Comparison of ENCODE assay signal across 28 mouse cellular contexts in genomic region chr1:36804259-36804658, GRCm38 (mm10). TPM values are rescaled to one million over a fixed set of nuclear protein-coding genes. Genes with fewer than 3 reads are reported as not detected.
A peak's percentile ranks its signal among the peaks of the same experiment; 100 is the strongest.
DNase-seq lines count a peak whose midpoint lies in the region; ATAC-seq and TF ChIP-seq lines count a peak whose summit lies in the region.
"Had no signal": no experiment of that assay in that cellular context is flagged by ENCODE, and none has a peak within 500 bp of the region (broad histone marks: within the 10 kb centered on the region; RNA-seq: fewer than 3 reads in every experiment).

No protein-coding gene starts in this region.

- no peak for DNase-seq in embryonic facial prominence, embryonic 14.5 days (ENCODE audit: low spot score)
- DNase-seq in embryonic facial prominence, embryonic 10.5 days (ENCODE audit: low spot score), result no peak
- peak; percentile 39 for DNase-seq in ES-E14 (ENCODE audit: low read depth, low spot score)
- no peak for DNase-seq in gastrocnemius, postnatal 14 days
- no peak for DNase-seq in forebrain, embryonic 14.5 days (ENCODE audit: low spot score)
- DNase-seq in left cerebral cortex, adult 18-20 months (ENCODE audit: low spot score in 2 of 2), result no peak
- DNase-seq: adrenal gland, adult 8-10 months; adrenal gland, postnatal 25 days; cerebellum, adult 11-12 months; cerebellum, adult 8-10 months; cerebellum, postnatal 10 days; cerebellum, postnatal 36 days; embryo, embryonic 11 days; heart, adult 18-20 months; heart, postnatal 14 days; heart, postnatal 4 days; kidney, adult 2 months had no signal

- TF ChIP-seq CTCF in E14TG2a.4 (conservative IDR thresholded peaks at IDR 0.05; ENCODE audit: low read length), result no peak

- H3K9ac ChIP-seq in embryonic facial prominence, embryonic 14.5 days (ENCODE audit: low read depth, low read length), result no peak overlapping the region
- H3K9ac ChIP-seq in ES-E14 (ENCODE audit: insufficient read depth, low read depth, low read length, poor library complexity, severe bottlenecking), result no peak overlapping the region; the same call in 1 of the 2 replicates
- H3K9ac ChIP-seq in intestine, embryonic 15.5 days, result no peak overlapping the region
- no peak overlapping the region for H3K9ac ChIP-seq in forebrain, embryonic 14.5 days (ENCODE audit: low read length)
- H3K9ac ChIP-seq: embryonic facial prominence, embryonic 15.5 days; forebrain, embryonic 15.5 days; heart, embryonic 13.5 days; hindbrain, embryonic 14.5 days had no signal

- peaks cover 94% of the 10 kb centered on the region for H3K36me3 ChIP-seq in embryonic facial prominence, embryonic 14.5 days (ENCODE audit: control insufficient read depth, insufficient read depth, low read length)
- H3K36me3 ChIP-seq in embryonic facial prominence, embryonic 10.5 days (replicated peaks), result peaks cover 94% of the 10 kb centered on the region
- H3K36me3 ChIP-seq in E14TG2a.4 (ENCODE audit: insufficient read depth, low read length) (peaks cover 95% of the 10 kb centered on the region), ES-E14 (ENCODE audit: control insufficient read depth, insufficient read depth, low read length, poor library complexity, severe bottlenecking) (peaks cover 75% of the 10 kb centered on the region)
- peaks cover 44% of the 10 kb centered on the region for H3K36me3 ChIP-seq in intestine, embryonic 15.5 days
- H3K36me3 ChIP-seq in forebrain, embryonic 14.5 days (ENCODE audit: control insufficient read depth, insufficient read depth, low read length), result peaks cover 88% of the 10 kb centered on the region

- in situ Hi-C loops in ES-E14 (cut with MboI; ENCODE audit: low sequenced_read_pairs in 2 of 2, unreplicated experiment in 2 of 2), result no loop called here

- no peak; the same call in 1 of the 2 replicates for ATAC-seq in embryonic facial prominence, embryonic 14.5 days (ENCODE audit: low read depth)
- ATAC-seq in intestine, embryonic 15.5 days, result peak; percentile 45; the same call in 1 of the 2 replicates
- ATAC-seq in forebrain, embryonic 14.5 days, result no peak
- ATAC-seq: activated CD4-positive, CD25-positive, alpha-beta regulatory T cell, adult 4 months; forebrain, embryonic 15.5 days; hindbrain, postnatal 0 days; inflammation-experienced regulatory T-cells, adult 6 months; Patski had no signal

- H3K27me3 ChIP-seq in embryonic facial prominence, embryonic 14.5 days (replicated peaks; ENCODE audit: control insufficient read depth, insufficient read depth, low read length), result no peaks in the 10 kb centered on the region
- H3K27me3 ChIP-seq in embryonic facial prominence, embryonic 10.5 days (replicated peaks; ENCODE audit: low read depth, poor library complexity, severe bottlenecking), result no peaks in the 10 kb centered on the region
- no peaks in the 10 kb centered on the region for H3K27me3 ChIP-seq in E14TG2a.4 (ENCODE audit: insufficient read depth, low read length)
- H3K27me3 ChIP-seq in intestine, embryonic 15.5 days (replicated peaks), result no peaks in the 10 kb centered on the region
- no peaks in the 10 kb centered on the region for H3K27me3 ChIP-seq in forebrain, embryonic 14.5 days (replicated peaks; ENCODE audit: control insufficient read depth, insufficient read depth, low read length)
- H3K27me3 ChIP-seq: embryonic facial prominence, embryonic 15.5 days; forebrain, embryonic 15.5 days; heart, embryonic 13.5 days; Patski had no signal

- intact Hi-C loops in gastrocnemius, postnatal 14 days (cut with DNase I; ENCODE audit: low total_unique reads), result no loop called here

- H3K4me3 ChIP-seq in embryonic facial prominence, embryonic 14.5 days (ENCODE audit: low read depth, low read length), result no peak overlapping the region
- no peak overlapping the region for H3K4me3 ChIP-seq in embryonic facial prominence, embryonic 10.5 days
- H3K4me3 ChIP-seq in E14TG2a.4 (replicated peaks; ENCODE audit: low read length), result peak overlapping the region; percentile 24
- no peak overlapping the region for H3K4me3 ChIP-seq in ES-E14 (ENCODE audit: insufficient read depth in 1 of 2, low read depth in 1 of 2, low read length in 2 of 2, poor library complexity in 1 of 2, severe bottlenecking in 1 of 2)
- no peak overlapping the region for H3K4me3 ChIP-seq in intestine, embryonic 15.5 days (replicated peaks)
- no peak overlapping the region for H3K4me3 ChIP-seq in forebrain, embryonic 14.5 days (ENCODE audit: low read depth, low read length)
- H3K4me3 ChIP-seq: embryonic facial prominence, embryonic 15.5 days; forebrain, embryonic 15.5 days; heart, embryonic 13.5 days had no signal

- WGBS in embryonic facial prominence, embryonic 14.5 days, result 67% methylated on average over 9 of the region's 9 CpGs
- 79% methylated on average over 9 of the region's 9 CpGs for WGBS in embryonic facial prominence, embryonic 10.5 days
- 60% methylated on average over 9 of the region's 9 CpGs for WGBS in intestine, embryonic 15.5 days
- 88% methylated on average over 9 of the region's 9 CpGs for WGBS in forebrain, embryonic 14.5 days

- no peak overlapping the region for H3K4me2 ChIP-seq in embryonic facial prominence, embryonic 14.5 days (ENCODE audit: low read depth, low read length)
- H3K4me2 ChIP-seq in intestine, embryonic 15.5 days (replicated peaks), result no peak overlapping the region
- no peak overlapping the region for H3K4me2 ChIP-seq in forebrain, embryonic 14.5 days (ENCODE audit: low read length)
- H3K4me2 ChIP-seq: embryonic facial prominence, embryonic 15.5 days; forebrain, embryonic 15.5 days; heart, embryonic 13.5 days; hindbrain, embryonic 14.5 days had no signal

- H3K27ac ChIP-seq in embryonic facial prominence, embryonic 14.5 days (replicated peaks; ENCODE audit: low read depth, low read length), result 0 out of 2 replicates have a peak overlapping the region, but pooled peaks have one; percentile 5
- no peak overlapping the region for H3K27ac ChIP-seq in embryonic facial prominence, embryonic 10.5 days (replicated peaks)
- peak overlapping the region; percentile 63; the same call in 1 of the 2 replicates for H3K27ac ChIP-seq in ES-E14 (ENCODE audit: insufficient read depth, low read depth, low read length, poor library complexity, severe bottlenecking)
- H3K27ac ChIP-seq in intestine, embryonic 15.5 days, result no peak overlapping the region
- no peak overlapping the region for H3K27ac ChIP-seq in forebrain, embryonic 14.5 days (ENCODE audit: low read depth, low read length)
- H3K27ac ChIP-seq: embryonic facial prominence, embryonic 15.5 days; forebrain, embryonic 15.5 days; heart, embryonic 13.5 days; hindbrain, embryonic 14.5 days; hindbrain, postnatal 0 days had no signal

- no peaks in the 10 kb centered on the region for H3K4me1 ChIP-seq in embryonic facial prominence, embryonic 14.5 days (ENCODE audit: control insufficient read depth, insufficient read depth, low read length)
- H3K4me1 ChIP-seq in embryonic facial prominence, embryonic 10.5 days, result no peaks in the 10 kb centered on the region
- H3K4me1 ChIP-seq in E14TG2a.4 (replicated peaks; ENCODE audit: low read depth, low read length) (peaks cover 49% of the 10 kb centered on the region), ES-E14 (ENCODE audit: control insufficient read depth in 2 of 2, insufficient read depth in 2 of 2, low read length in 2 of 2, poor library complexity in 1 of 2) (peaks cover 9 to 17% of the 10 kb centered on the region in 2 experiments)
- no peaks in the 10 kb centered on the region for H3K4me1 ChIP-seq in intestine, embryonic 15.5 days (replicated peaks)
- H3K4me1 ChIP-seq in forebrain, embryonic 14.5 days (ENCODE audit: control insufficient read depth, insufficient read depth, low read length), result no peaks in the 10 kb centered on the region
- H3K4me1 ChIP-seq: forebrain, embryonic 15.5 days had no signal

- H3K9me3 ChIP-seq in embryonic facial prominence, embryonic 14.5 days (ENCODE audit: control insufficient read depth, low read length), result no peaks in the 10 kb centered on the region
- H3K9me3 ChIP-seq in embryonic facial prominence, embryonic 10.5 days, result no peaks in the 10 kb centered on the region
- no peaks in the 10 kb centered on the region for H3K9me3 ChIP-seq in E14TG2a.4 (ENCODE audit: low read length)
- no peaks in the 10 kb centered on the region for H3K9me3 ChIP-seq in ES-E14 (ENCODE audit: control insufficient read depth, insufficient read depth, low read depth, low read length)
- H3K9me3 ChIP-seq in intestine, embryonic 15.5 days, result no peaks in the 10 kb centered on the region
- no peaks in the 10 kb centered on the region for H3K9me3 ChIP-seq in forebrain, embryonic 14.5 days (replicated peaks; ENCODE audit: control insufficient read depth, low read length)
- H3K9me3 ChIP-seq: embryonic facial prominence, embryonic 15.5 days; forebrain, embryonic 15.5 days; G1E; heart, embryonic 13.5 days had no signal

TF ChIP-seq in ES-E14, 5 proteins besides CTCF, POLR2A, EP300 and RAD21:
- no peak for TF ChIP-seq MAFK (IDR thresholded peaks at IDR 0.05; ENCODE audit: insufficient read depth, low read depth, low read length)
- TF ChIP-seq CHD2 (IDR thresholded peaks at IDR 0.05; ENCODE audit: low read depth, low read length), result no peak
- no peak for TF ChIP-seq HCFC1 (IDR thresholded peaks at IDR 0.05; ENCODE audit: borderline replicate concordance, insufficient read depth, low read length)

RNA-seq across cellular contexts. Expression of gene Zap70, which starts 42.7 kb away (rescaled TPM):
- polyA plus RNA-seq in embryonic facial prominence, embryonic 14.5 days (2014; fragmentation: Nextera tagmentation; extraction: Ambion mirVana), result 0.36 and 0.67 TPM in 2 replicates
- polyA plus RNA-seq in embryonic facial prominence, embryonic 10.5 days (2016; fragmentation: Nextera tagmentation; extraction: Ambion mirVana), result 0.24 and 0.31 TPM in 2 replicates
- 2.5 and 5.0 TPM in 2 replicates for total RNA-seq in ES-E14 (2012; rRNA removed)
- polyA plus RNA-seq in intestine, embryonic 15.5 days (2015; fragmentation: Nextera tagmentation; extraction: Ambion mirVana), result 0.48 and 0.52 TPM in 2 replicates
- under 1 TPM in 1 of 2 experiments, not detected in 1; 0.39 TPM for total RNA-seq in gastrocnemius, postnatal 14 days (2021)
- polyA plus RNA-seq in forebrain, embryonic 14.5 days (2014; fragmentation: Nextera tagmentation; extraction: Ambion mirVana), result 0.99 and 1.5 TPM in 2 replicates
- total RNA-seq in left cerebral cortex, adult 18-20 months (2021), result 1 to 10 TPM; 1.3 to 2.1 TPM
- total RNA-seq: G1E had no signal

Comparison
In these comparisons a context has a peak if more than half of its experiments do, and no peak if none do; other contexts are left out.
1. H3K27ac ChIP-seq: peak in embryonic facial prominence, embryonic 14.5 days (single experiment) and ES-E14 (single experiment); none in embryonic facial prominence, embryonic 10.5 days (single experiment), intestine, embryonic 15.5 days (single experiment) and forebrain, embryonic 14.5 days (single experiment).